Mouse (Mus musculus) limb, embryonic 14.5 days (tissue): Measurements from ENCODE around the gene Ccdc146. TPM values are rescaled to one million over a fixed set of nuclear protein-coding genes. Genes with fewer than 3 reads are reported as not detected.

Experiments used
- ATAC-seq: fragments of 200-750 bp; cut with Nextera tagmentation; 2 replicates; pipeline ENCODE4 v1.8.0; 2017; ENCODE audit warnings: low read depth, moderate number of reproducible peaks, moderate TSS enrichment; ENCODE audit not compliant: low FRiP score
- DNase-seq: peaks from one replicate; pipeline ENCODE4 v3.0.0-alpha.2; 2015; ENCODE audit warnings: low spot score
- H3K27ac ChIP-seq: fragments of 300-500 bp; sonication (generic); replicated peaks from 2 replicates; pipeline ENCODE4 v1.5.1; 2014; ENCODE audit warnings: low read depth, mild to moderate bottlenecking, low read length, moderate library complexity, mixed read lengths
- H3K27me3 ChIP-seq: fragments of 300-500 bp; sonication (generic); 2 replicates; pipeline ENCODE4 v1.6.1; 2014; ENCODE audit warnings: low read length, mixed read lengths; ENCODE audit not compliant: control insufficient read depth, insufficient read depth
- H3K36me3 ChIP-seq: fragments of 300-500 bp; sonication (generic); 2 replicates; pipeline ENCODE4 v1.6.1; 2014; ENCODE audit warnings: mild to moderate bottlenecking, low read length, moderate library complexity, mixed read lengths; ENCODE audit not compliant: control insufficient read depth, insufficient read depth
- H3K4me1 ChIP-seq: fragments of 300-500 bp; sonication (generic); 2 replicates; pipeline ENCODE4 v1.6.1; 2014; ENCODE audit warnings: antibody characterized with exemption, low read length, mixed read lengths; ENCODE audit not compliant: control insufficient read depth, insufficient read depth
- H3K4me2 ChIP-seq: fragments of 300-500 bp; sonication (generic); replicated peaks from 2 replicates; pipeline ENCODE4 v1.6.1; 2014; ENCODE audit warnings: low read depth, mild to moderate bottlenecking, low read length, moderate library complexity; ENCODE audit not compliant: severe bottlenecking
- H3K4me3 ChIP-seq: fragments of 300-500 bp; sonication (generic); replicated peaks from 2 replicates; pipeline ENCODE4 v1.5.1; 2014; ENCODE audit warnings: low read length
- H3K9ac ChIP-seq: fragments of 300-500 bp; sonication (generic); 2 replicates; pipeline ENCODE4 v1.6.1; 2014; ENCODE audit warnings: mild to moderate bottlenecking, low read depth, low read length, moderate library complexity; ENCODE audit not compliant: severe bottlenecking
- H3K9me3 ChIP-seq: fragments of 300-500 bp; sonication (generic); 2 replicates; pipeline ENCODE4 v1.6.1; 2016; ENCODE audit warnings: low read length; ENCODE audit not compliant: control insufficient read depth
- POLR2A ChIP-seq: fragments of 200-500 bp; IDR thresholded peaks from 2 replicates; pipeline ENCODE4 v1.8.0; 2012; ENCODE audit warnings: inconsistent platforms, mild to moderate bottlenecking, moderate library complexity, borderline replicate concordance; ENCODE audit not compliant: insufficient read depth, insufficient read length; ENCODE audit errors: extremely low read depth
- WGBS: fragments of 180-500 bp; shearing (Covaris S2); extraction: QIAGEN DNeasy Blood & Tissue Kit; methylation state at CpG from one replicate; pipeline ENCODE4 v1.1.7; 2014; 5-methylcytosine and 5-hydroxymethylcytosine counted together
- polyA plus RNA-seq, 2 experiments: library from polyadenylated mRNA; depleted of rRNA in 1 of 2; stranded (reverse) in 1 of 2; unstranded in 1 of 2; fragments of >200 nt; fragmentation: Nextera tagmentation in 1 of 2; extraction: Ambion mirVana in 1 of 2; gene quantifications; 2 replicates each; pipeline versions ENCODE4 v1.2.1 to v1.2.3; 2012 to 2014

Gene Ccdc146
- polyA plus RNA-seq, 2 experiments, result 0.09 to 0.18 TPM

DNA sequence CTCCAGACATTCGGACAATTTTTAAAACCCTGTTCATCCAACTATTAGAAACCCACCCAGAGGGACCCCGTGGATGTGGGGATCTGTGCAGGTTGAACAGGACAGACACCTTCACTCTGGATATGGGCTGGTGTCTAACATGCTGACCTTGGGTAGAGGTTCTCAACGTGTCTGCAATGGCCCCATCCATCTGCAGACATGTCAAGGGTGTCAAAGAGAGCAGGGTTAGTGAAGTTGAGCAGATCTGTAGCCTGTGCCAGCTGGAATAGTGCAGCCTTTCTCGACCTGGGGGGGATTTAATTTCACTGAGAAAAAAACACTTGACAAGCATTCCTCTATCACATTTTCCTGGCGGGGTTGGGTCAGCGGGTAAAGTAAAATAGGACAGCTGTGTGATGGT lies 41.8 kb downstream of the Ccdc146 start:
- H3K4me2 ChIP-seq, result no peak overlapping the region
- no peak for TF ChIP-seq POLR2A
- WGBS, result 56% methylated on average over 6 of the region's 6 CpGs

DNA sequence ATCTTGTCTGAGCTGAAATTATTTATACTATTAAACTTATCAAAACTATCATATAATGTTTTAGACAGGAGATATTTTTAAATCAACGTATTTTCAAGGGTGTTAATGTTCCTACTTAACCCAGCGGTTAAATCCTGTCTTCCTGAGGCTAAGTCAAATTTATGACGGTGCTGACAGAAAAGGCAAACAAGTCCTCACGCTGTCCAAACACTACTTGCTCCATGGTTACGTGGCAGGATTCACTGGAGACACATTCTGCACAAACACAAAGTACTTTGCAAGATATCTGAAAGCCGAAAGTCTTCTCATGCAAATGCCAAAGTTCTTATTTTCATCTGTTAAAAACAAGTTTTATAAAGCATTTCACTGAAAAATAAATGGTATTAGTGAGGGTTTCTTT lies 42.5 kb downstream of the Ccdc146 start:
- Histone ChIP-seq H3K27ac (no peak overlapping the region), H3K9me3 (no peaks in the 10 kb centered on the region), H3K9ac (no peak overlapping the region), H3K27me3 (no peaks in the 10 kb centered on the region), H3K4me2 (no peak overlapping the region), H3K36me3 (no peaks in the 10 kb centered on the region), H3K4me3 (no peak overlapping the region), H3K4me1 (peaks cover 6% of the 10 kb centered on the region; the same call in 1 of the 2 replicates)
- ATAC-seq (no peak), DNase-seq (no peak)
- WGBS, result 33% methylated on average over 6 of the region's 6 CpGs
- no peak for TF ChIP-seq POLR2A

More for the DNA sequence above, 41.8 kb downstream of the Ccdc146 start:
- no peaks in the 10 kb centered on the region for H3K36me3 ChIP-seq
- H3K27ac ChIP-seq, result no peak overlapping the region
- no peaks in the 10 kb centered on the region for H3K27me3 ChIP-seq
- DNase-seq (no peak), ATAC-seq (no peak)
- no peak overlapping the region for H3K9ac ChIP-seq
- H3K9me3 ChIP-seq, result no peaks in the 10 kb centered on the region
- H3K4me1 ChIP-seq, result peaks cover 6% of the 10 kb centered on the region; the same call in 1 of the 2 replicates
- no peak overlapping the region for H3K4me3 ChIP-seq

DNA sequence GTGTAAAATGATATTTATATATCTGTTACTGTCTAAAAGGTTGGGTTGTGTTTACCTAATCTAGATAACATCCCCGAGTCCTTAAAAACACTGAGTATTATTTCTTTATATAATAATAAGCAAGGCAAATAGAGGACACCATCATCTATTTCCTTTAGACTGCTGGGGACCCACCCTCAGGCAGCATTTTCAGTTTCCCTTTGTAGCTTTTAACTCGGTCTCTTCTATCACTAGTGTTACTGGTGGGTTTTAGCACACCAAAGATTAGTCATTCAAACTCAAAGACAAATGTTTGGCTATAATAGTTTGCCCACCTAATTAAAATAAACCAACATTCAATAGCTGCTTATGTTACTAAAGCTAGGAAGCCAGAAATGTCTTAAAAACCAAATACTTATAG lies 46.1 kb downstream of the Ccdc146 start:
- no peaks in the 10 kb centered on the region for H3K27me3 ChIP-seq
- H3K9ac ChIP-seq, result no peak overlapping the region
- TF ChIP-seq POLR2A, result no peak
- H3K4me1 ChIP-seq, result peaks cover 1% of the 10 kb centered on the region; the same call in 1 of the 2 replicates
- ATAC-seq, result no peak
- H3K27ac ChIP-seq, result no peak overlapping the region
- no peak overlapping the region for H3K4me2 ChIP-seq
- no peaks in the 10 kb centered on the region for H3K9me3 ChIP-seq
- H3K36me3 ChIP-seq, result no peaks in the 10 kb centered on the region
- no peak overlapping the region for H3K4me3 ChIP-seq
- no peak for DNase-seq
- whole genome bisulfite sequencing, result 71% methylated on average over 2 of the region's 2 CpGs

GRCm38 (mm10) chr5:21376935-21377334 lies 47.5 kb downstream of the Ccdc146 start:
- H3K4me2 ChIP-seq, result no peak overlapping the region
- TF ChIP-seq POLR2A, result no peak
- no peaks in the 10 kb centered on the region for H3K9me3 ChIP-seq
- H3K9ac ChIP-seq, result no peak overlapping the region
- no peaks in the 10 kb centered on the region for H3K36me3 ChIP-seq
- no peak for DNase-seq
- H3K27ac ChIP-seq, result no peak overlapping the region
- no peak overlapping the region for H3K4me3 ChIP-seq
- ATAC-seq, result no peak
- H3K4me1 ChIP-seq, result no peaks in the 10 kb centered on the region
- no peaks in the 10 kb centered on the region for H3K27me3 ChIP-seq
- 75% methylated on average over 4 of the region's 4 CpGs for WGBS

DNA sequence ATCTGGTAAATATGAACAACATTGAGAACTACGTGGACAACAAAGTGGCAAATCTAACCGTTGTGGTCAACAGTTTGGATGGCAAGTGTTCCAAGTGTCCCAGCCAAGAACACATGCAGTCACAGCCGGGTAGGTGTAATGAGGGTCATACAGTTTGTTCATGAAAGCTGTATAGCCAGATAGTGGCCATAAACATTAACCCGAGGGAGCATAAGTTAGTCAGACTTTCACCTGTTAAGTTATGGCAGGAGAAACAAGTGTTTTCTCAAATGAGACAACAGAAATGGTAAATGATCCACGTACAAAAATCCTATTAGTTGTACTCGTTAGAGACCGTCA lies 51.3 kb downstream of the Ccdc146 start:
- Histone ChIP-seq H3K4me3 (peak overlapping the region; percentile 31; the same call in 1 of the 2 replicates), H3K9ac (peak overlapping the region; percentile 36; the same call in 1 of the 2 replicates)
- no peak for DNase-seq

More for the DNA sequence above, 51.3 kb downstream of the Ccdc146 start:
- ATAC-seq, result no peak
- peak overlapping the region; percentile 68 for H3K4me2 ChIP-seq
- no peak overlapping the region for H3K27ac ChIP-seq
- no peaks in the 10 kb centered on the region for H3K4me1 ChIP-seq
- WGBS, result 55% methylated on average over 7 of the region's 7 CpGs
- no peaks in the 10 kb centered on the region for H3K36me3 ChIP-seq
- no peak for TF ChIP-seq POLR2A
- H3K9me3 ChIP-seq, result no peaks in the 10 kb centered on the region
- H3K27me3 ChIP-seq, result peaks cover 3% of the 10 kb centered on the region; the same call in 1 of the 2 replicates
